ENCODE assay signal across 9 mouse cellular contexts in the genomic region with DNA sequence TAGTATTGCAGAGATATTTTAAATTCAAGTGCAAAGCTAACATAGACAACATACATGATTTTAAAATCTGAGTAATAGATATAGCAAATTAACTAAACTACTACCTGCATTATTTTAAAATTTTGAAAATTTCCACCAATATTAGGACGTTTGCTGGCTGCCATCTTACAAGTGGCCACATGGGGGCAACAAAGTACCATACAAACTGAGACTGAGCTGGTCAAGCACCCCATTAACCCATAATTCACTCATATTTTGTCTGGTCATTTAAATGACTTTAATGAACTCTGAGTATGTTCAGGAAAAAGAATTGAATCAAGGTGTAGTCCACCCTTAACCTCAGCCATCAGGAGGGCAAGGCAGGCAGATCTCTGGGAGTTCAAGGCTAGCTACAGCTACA. TPM values are rescaled to one million over a fixed set of nuclear protein-coding genes. Genes with fewer than 3 reads are reported as not detected.
DNase-seq lines count a peak whose midpoint lies in the region; ATAC-seq and TF ChIP-seq lines count a peak whose summit lies in the region.
"Had no signal": no experiment of that assay in that cellular context is flagged by ENCODE, and none has a peak within 500 bp of the region (broad histone marks: within the 10 kb centered on the region; RNA-seq: fewer than 3 reads in every experiment).

No protein-coding gene starts in this region.

- no peak for ATAC-seq in activated CD4-positive, CD25-positive, alpha-beta regulatory T cell, adult 4 months

- intact Hi-C loops in left cerebral cortex, postnatal 36 days (cut with DNase I): loop anchor here (1.0 kb wide), 1 partner anchor 301 kb away; no protein-coding TSS in a partner anchor

- 3% methylated on average over 1 of the region's 1 CpGs for WGBS in embryonic facial prominence, embryonic 10.5 days

- no peak overlapping the region for H3K27ac ChIP-seq in ES-E14 (ENCODE audit: insufficient read depth, low read depth, low read length, poor library complexity, severe bottlenecking)
- H3K27ac ChIP-seq in embryonic facial prominence, embryonic 10.5 days (replicated peaks): no peak overlapping the region
- H3K27ac ChIP-seq: limb, embryonic 15.5 days had no signal

- DNase-seq in left cerebral cortex, adult 18-20 months (ENCODE audit: low spot score in 2 of 2): peak; percentile 53 to 69
- DNase-seq in left cerebral cortex, postnatal 36 days (ENCODE audit: low spot score in 2 of 2): no peak
- no peak for DNase-seq in ES-E14 (ENCODE audit: low read depth, low spot score)
- DNase-seq in adrenal gland, postnatal 10 days: peak; percentile 73
- peak; percentile 59 for DNase-seq in embryonic facial prominence, embryonic 10.5 days (ENCODE audit: low spot score)
- peak; percentile 58 for DNase-seq in layer of hippocampus, adult 9-10 months (ENCODE audit: low spot score)
- DNase-seq in natural killer cell, adult 2 months (ENCODE audit: low spot score in 2 of 2): peak; percentile 36 to 59

- in situ Hi-C loops in ES-E14 (cut with MboI; ENCODE audit: low sequenced_read_pairs in 2 of 2, unreplicated experiment in 2 of 2): loop anchor here (25.0 kb wide), 1 partner anchor 312 kb away; no protein-coding TSS in a partner anchor

- peaks cover 19% of the 10 kb centered on the region for H3K27me3 ChIP-seq in embryonic facial prominence, embryonic 10.5 days (replicated peaks; ENCODE audit: low read depth, poor library complexity, severe bottlenecking)

- peaks cover 4% of the 10 kb centered on the region; the same call in 1 of the 2 replicates for H3K36me3 ChIP-seq in ES-E14 (ENCODE audit: control insufficient read depth, insufficient read depth, low read length, poor library complexity, severe bottlenecking)
- H3K36me3 ChIP-seq in embryonic facial prominence, embryonic 10.5 days (replicated peaks): no peaks in the 10 kb centered on the region
- H3K36me3 ChIP-seq: limb, embryonic 15.5 days had no signal

- no peak overlapping the region for H3K9ac ChIP-seq in ES-E14 (ENCODE audit: insufficient read depth, low read depth, low read length, poor library complexity, severe bottlenecking)
- H3K9ac ChIP-seq: limb, embryonic 15.5 days had no signal

- H3K4me1 ChIP-seq in ES-E14 (ENCODE audit: control insufficient read depth in 2 of 2, insufficient read depth in 2 of 2, low read length in 2 of 2, poor library complexity in 1 of 2): peaks cover 0 to 3% of the 10 kb centered on the region in 2 experiments; a peak in 1 of 4 replicates
- H3K4me1 ChIP-seq in embryonic facial prominence, embryonic 10.5 days: peaks cover 6% of the 10 kb centered on the region

- H3K9me3 ChIP-seq in ES-E14 (ENCODE audit: control insufficient read depth, insufficient read depth, low read depth, low read length): peaks cover 4% of the 10 kb centered on the region; the same call in 1 of the 2 replicates
- no peaks in the 10 kb centered on the region for H3K9me3 ChIP-seq in embryonic facial prominence, embryonic 10.5 days
- H3K9me3 ChIP-seq: limb, embryonic 15.5 days had no signal

- no peak overlapping the region for H3K4me3 ChIP-seq in ES-E14 (ENCODE audit: insufficient read depth in 1 of 2, low read depth in 1 of 2, low read length in 2 of 2, poor library complexity in 1 of 2, severe bottlenecking in 1 of 2)
- H3K4me3 ChIP-seq in embryonic facial prominence, embryonic 10.5 days: no peak overlapping the region
- H3K4me3 ChIP-seq: limb, embryonic 15.5 days had no signal

TF ChIP-seq in ES-E14, 5 proteins besides CTCF, POLR2A, EP300 and RAD21:
- no peak for TF ChIP-seq CHD2 (IDR thresholded peaks at IDR 0.05; ENCODE audit: low read depth, low read length)
- peak; percentile 95 for TF ChIP-seq ZC3H11A (IDR thresholded peaks at IDR 0.05; ENCODE audit: borderline replicate concordance, low read depth, low read length)
- no peak for TF ChIP-seq MAFK (IDR thresholded peaks at IDR 0.05; ENCODE audit: insufficient read depth, low read depth, low read length)
- TF ChIP-seq HCFC1 (IDR thresholded peaks at IDR 0.05; ENCODE audit: borderline replicate concordance, insufficient read depth, low read length): no peak
- no peak for TF ChIP-seq ZNF384 (IDR thresholded peaks at IDR 0.05; ENCODE audit: low read depth, low read length)

RNA-seq across cellular contexts. Expression of a gene that starts 3.9 kb away (rescaled TPM):
- 1 to 10 TPM; 6.8 to 7.3 TPM for total RNA-seq in left cerebral cortex, adult 18-20 months (2021)
- total RNA-seq in left cerebral cortex, postnatal 36 days (2021): 1 to 10 TPM; 6.2 to 8.0 TPM
- total RNA-seq in ES-E14 (2012; rRNA removed): 23.7 and 24.3 TPM in 2 replicates
- total RNA-seq in adrenal gland, postnatal 10 days (2021): 10 to 100 TPM in 1 of 2 experiments, 1 to 10 TPM in 1; 9.7 to 10.1 TPM
- 54.5 and 55.9 TPM in 2 replicates for polyA plus RNA-seq in embryonic facial prominence, embryonic 10.5 days (2016; fragmentation: Nextera tagmentation; extraction: Ambion mirVana)
- polyA plus RNA-seq in activated CD4-positive, CD25-positive, alpha-beta regulatory T cell, adult 4 months (2017; shearing (Covaris generic)): 10 to 100 TPM; 40.5 to 44.4 TPM

Comparison
In these comparisons a context has a peak if more than half of its experiments do, and no peak if none do; other contexts are left out.
1. DNase-seq: peak in left cerebral cortex, adult 18-20 months (2 of 2), adrenal gland, postnatal 10 days (single experiment), embryonic facial prominence, embryonic 10.5 days (single experiment), layer of hippocampus, adult 9-10 months (single experiment) and natural killer cell, adult 2 months (2 of 2); none in left cerebral cortex, postnatal 36 days (0 of 2) and ES-E14 (single experiment).